Mouse (Mus musculus): ENCODE measurements at regions not wholly inside any gene's neighbourhood (a gene's known extent, or its start where the extent isn't known, plus 50 kb on each side); places are given as distances from the start of the nearest gene placed in this dataset.

DNA sequence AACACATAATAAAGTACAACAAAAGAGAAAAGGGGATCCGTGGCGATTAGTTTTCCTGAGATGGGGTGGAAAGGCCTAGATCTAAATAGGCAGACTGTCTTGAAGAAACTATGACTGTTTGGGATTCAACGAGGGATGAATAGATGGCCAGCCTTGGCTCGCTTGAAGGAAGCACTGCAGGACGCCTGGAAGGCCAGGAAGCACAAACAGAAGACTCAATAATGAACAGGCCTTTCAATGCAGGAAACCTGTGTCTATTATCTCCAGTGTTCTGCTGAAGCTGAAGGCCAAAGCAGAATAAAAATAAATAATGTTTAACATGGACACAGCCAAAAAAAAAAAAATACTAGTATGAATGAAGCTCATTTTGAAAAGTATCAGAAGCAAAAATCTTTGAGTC is 642.3 kb downstream of the Stpg2 start:
- TF ChIP-seq EP300 (optimal IDR thresholded peaks at IDR 0.05): no peak
- TF ChIP-seq CTCF (IDR thresholded peaks at IDR 0.05; ENCODE audit: low read depth): no peak
